Mouse (Mus musculus): ENCODE data around the gene Ddx39. TPM values are rescaled to one million over a fixed set of nuclear protein-coding genes. Genes with fewer than 3 reads are reported as not detected.

Gene Ddx39
- total and polyA plus RNA-seq, 3 experiments = 77.5 to 226 (median 141) TPM

DNA sequence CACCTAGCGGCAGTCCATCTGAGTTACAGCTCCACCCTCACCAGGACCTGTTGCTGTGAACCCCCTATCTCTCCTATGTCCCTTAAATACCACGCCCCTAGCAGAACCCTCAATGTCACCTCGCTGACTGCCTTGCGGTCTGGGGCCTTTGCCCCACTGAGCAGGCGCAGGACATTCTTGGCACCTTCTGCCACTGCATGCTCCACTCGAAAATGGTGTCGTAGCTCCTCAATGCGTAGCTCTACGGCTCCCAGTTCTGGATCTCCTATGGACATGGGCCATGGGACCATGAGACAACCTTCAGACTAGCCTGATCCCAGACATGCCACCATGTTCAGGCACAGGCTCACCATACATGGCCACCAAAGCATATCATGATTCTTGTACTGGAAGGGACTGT, 30.5 kb upstream of the Ddx39 start:
- no peaks in the 10 kb centered on the region for H3K9me3 ChIP-seq (replicated peaks)
- DNase-seq (ENCODE audit: low spot score) = no peak
- H3K36me3 ChIP-seq (replicated peaks) = peaks cover 95% of the 10 kb centered on the region
- H3K27me3 ChIP-seq (ENCODE audit: insufficient read depth, low read length) = no peaks in the 10 kb centered on the region
- no peak for TF ChIP-seq GATA1 (IDR thresholded peaks at IDR 0.05; ENCODE audit: borderline replicate concordance, low read length)
- no peak for TF ChIP-seq CTCF (IDR thresholded peaks at IDR 0.05; ENCODE audit: low read depth, low read length)
- TF ChIP-seq POLR2AphosphoS5 (IDR thresholded peaks at IDR 0.05; ENCODE audit: insufficient replicate concordance, low read depth, low read length) = no peak
- TF ChIP-seq GATA2 (IDR thresholded peaks at IDR 0.05; ENCODE audit: borderline replicate concordance, low read depth, low read length) = no peak
- no peak for TF ChIP-seq TAL1 (conservative IDR thresholded peaks at IDR 0.05; ENCODE audit: low read depth, low read length)
- peaks cover 13% of the 10 kb centered on the region for H3K4me1 ChIP-seq (ENCODE audit: insufficient read depth, low read depth, low read length)
- H3K4me3 ChIP-seq (ENCODE audit: low read depth, low read length) = no peak overlapping the region
- ATAC-seq (ENCODE audit: extremely low read depth, insufficient number of reproducible peaks, low FRiP score, poor library complexity, severe bottlenecking) = no peak

DNA sequence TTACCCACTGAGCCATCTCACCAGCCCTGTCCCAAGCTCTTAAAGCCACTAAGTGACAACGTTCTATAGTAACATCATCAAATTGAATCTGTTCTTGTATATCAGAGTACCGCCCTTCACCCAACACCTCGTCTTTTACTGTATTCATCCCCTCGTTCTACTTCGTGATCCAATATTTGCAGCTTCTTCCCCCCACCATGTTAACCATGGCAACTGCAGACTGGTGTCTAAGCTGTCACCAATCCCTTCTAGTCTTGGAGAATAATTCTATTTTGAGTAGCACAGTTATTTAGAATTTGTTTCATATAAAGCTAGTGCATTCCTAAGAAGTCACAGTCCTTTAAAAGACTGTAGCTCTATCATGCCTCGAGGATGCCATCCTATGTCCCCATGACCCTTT, 25.7 kb upstream of the Ddx39 start:
- Histone ChIP-seq H3K9me3 (replicated peaks) (no peaks in the 10 kb centered on the region), H3K27me3 (ENCODE audit: insufficient read depth, low read length) (no peaks in the 10 kb centered on the region), H3K4me1 (ENCODE audit: insufficient read depth, low read depth, low read length) (peaks cover 32% of the 10 kb centered on the region), H3K36me3 (replicated peaks) (peaks cover 94% of the 10 kb centered on the region), H3K4me3 (ENCODE audit: low read depth, low read length) (no peak overlapping the region)
- no peak for DNase-seq (ENCODE audit: low spot score)
- ATAC-seq (ENCODE audit: extremely low read depth, insufficient number of reproducible peaks, low FRiP score, poor library complexity, severe bottlenecking) = no peak
- no peak for TF ChIP-seq TAL1 (conservative IDR thresholded peaks at IDR 0.05; ENCODE audit: low read depth, low read length)
- TF ChIP-seq POLR2AphosphoS5 (IDR thresholded peaks at IDR 0.05; ENCODE audit: insufficient replicate concordance, low read depth, low read length) = no peak
- TF ChIP-seq CTCF (IDR thresholded peaks at IDR 0.05; ENCODE audit: low read depth, low read length) = no peak
- no peak for TF ChIP-seq GATA2 (IDR thresholded peaks at IDR 0.05; ENCODE audit: borderline replicate concordance, low read depth, low read length)
- TF ChIP-seq GATA1 (IDR thresholded peaks at IDR 0.05; ENCODE audit: borderline replicate concordance, low read length) = no peak

DNA sequence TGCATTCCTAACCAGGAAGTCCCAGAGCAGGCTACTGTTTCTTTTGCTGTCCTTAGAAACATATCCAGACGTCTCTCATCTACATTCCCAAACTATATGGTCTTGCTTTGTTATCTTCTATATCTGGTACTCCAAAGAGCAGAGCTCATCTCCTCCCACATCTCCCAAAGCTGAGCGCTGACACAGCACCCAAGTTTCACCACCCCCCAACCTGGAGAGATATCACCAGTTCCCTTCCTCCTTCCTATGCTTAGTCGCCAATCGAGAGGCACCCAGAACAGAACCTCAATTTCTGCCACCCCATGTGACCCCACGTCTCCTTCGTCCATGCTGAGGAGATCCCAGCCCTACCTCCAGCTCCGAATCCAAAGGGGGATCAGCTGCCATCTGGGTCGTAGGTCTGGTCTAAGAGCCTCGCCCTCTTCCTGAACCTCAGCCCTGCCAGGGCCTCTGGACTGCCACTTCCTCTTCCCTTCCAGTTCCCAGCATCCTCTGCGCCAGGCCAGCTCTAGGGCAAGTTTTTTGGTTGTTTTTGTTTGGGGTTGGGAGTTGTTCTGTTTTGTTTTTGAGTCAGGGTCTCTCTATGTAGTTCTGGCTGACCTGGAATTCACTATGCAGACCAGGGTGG, 21.3 kb upstream of the Ddx39 start:
- DNase-seq (ENCODE audit: low spot score) (peak; percentile 80), ATAC-seq (ENCODE audit: extremely low read depth, insufficient number of reproducible peaks, low FRiP score, poor library complexity, severe bottlenecking) (no peak; the same call in 1 of the 2 replicates)
- H3K36me3 ChIP-seq (replicated peaks) = peaks cover 89% of the 10 kb centered on the region
- H3K27me3 ChIP-seq (ENCODE audit: insufficient read depth, low read length) = no peaks in the 10 kb centered on the region
- no peak for TF ChIP-seq GATA2 (IDR thresholded peaks at IDR 0.05; ENCODE audit: borderline replicate concordance, low read depth, low read length)
- TF ChIP-seq CTCF (IDR thresholded peaks at IDR 0.05; ENCODE audit: low read depth, low read length) = no peak
- no peak for TF ChIP-seq GATA1 (IDR thresholded peaks at IDR 0.05; ENCODE audit: borderline replicate concordance, low read length)
- TF ChIP-seq POLR2AphosphoS5 (IDR thresholded peaks at IDR 0.05; ENCODE audit: insufficient replicate concordance, low read depth, low read length) = no peak
- TF ChIP-seq TAL1 (conservative IDR thresholded peaks at IDR 0.05; ENCODE audit: low read depth, low read length) = no peak
- H3K4me1 ChIP-seq (ENCODE audit: insufficient read depth, low read depth, low read length) = peaks cover 67% of the 10 kb centered on the region
- no peaks in the 10 kb centered on the region for H3K9me3 ChIP-seq (replicated peaks)
- H3K4me3 ChIP-seq (ENCODE audit: low read depth, low read length) = peak overlapping the region; percentile 67

DNA sequence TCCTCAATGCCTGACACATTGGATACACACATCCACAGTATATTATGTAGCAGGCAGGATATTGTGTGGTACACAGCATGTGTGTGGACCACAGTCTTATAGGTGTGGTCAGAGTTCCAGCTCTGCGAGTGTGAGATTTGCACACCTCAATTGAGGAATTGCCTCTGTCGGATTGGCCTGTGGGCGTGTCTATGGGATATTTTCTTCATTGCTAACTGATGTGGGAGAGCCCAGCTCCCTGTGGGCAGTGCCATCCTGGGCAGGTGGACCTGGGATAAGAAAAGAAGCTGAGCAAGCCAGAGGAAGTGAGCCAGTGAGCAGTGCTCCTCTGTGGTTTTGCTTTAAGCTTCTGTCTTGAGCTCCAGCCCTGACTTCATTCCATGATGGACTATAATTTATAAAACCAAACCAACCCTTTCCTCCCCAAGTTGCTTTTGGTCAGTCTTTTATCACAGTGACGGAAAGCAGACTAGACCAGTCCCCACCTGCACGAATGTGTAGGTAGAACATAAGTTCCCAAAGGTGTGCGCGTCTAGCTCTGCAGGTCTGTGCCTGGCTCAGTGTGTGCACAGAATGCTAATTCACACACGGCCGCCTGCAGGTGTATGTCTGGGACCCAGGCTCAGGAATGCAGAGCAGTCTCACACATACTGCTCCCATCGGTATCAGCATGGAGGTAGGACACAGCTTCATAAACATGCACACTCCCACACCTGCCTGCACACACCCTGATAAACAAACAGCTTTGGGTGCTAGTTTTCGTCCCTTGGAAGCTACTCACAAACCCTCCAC, 20.4 kb upstream of the Ddx39 start:
- TF ChIP-seq GATA2 (IDR thresholded peaks at IDR 0.05; ENCODE audit: borderline replicate concordance, low read depth, low read length) (no peak), CTCF (IDR thresholded peaks at IDR 0.05; ENCODE audit: low read depth, low read length) (no peak), TAL1 (conservative IDR thresholded peaks at IDR 0.05; ENCODE audit: low read depth, low read length) (no peak), GATA1 (IDR thresholded peaks at IDR 0.05; ENCODE audit: borderline replicate concordance, low read length) (no peak), POLR2AphosphoS5 (IDR thresholded peaks at IDR 0.05; ENCODE audit: insufficient replicate concordance, low read depth, low read length) (no peak)
- H3K4me1 ChIP-seq (ENCODE audit: insufficient read depth, low read depth, low read length) = peaks cover 71% of the 10 kb centered on the region
- no peak for ATAC-seq (ENCODE audit: extremely low read depth, insufficient number of reproducible peaks, low FRiP score, poor library complexity, severe bottlenecking)
- peaks cover 83% of the 10 kb centered on the region for H3K36me3 ChIP-seq (replicated peaks)
- H3K27me3 ChIP-seq (ENCODE audit: insufficient read depth, low read length) = no peaks in the 10 kb centered on the region
- H3K4me3 ChIP-seq (ENCODE audit: low read depth, low read length) = peak overlapping the region; percentile 48; the same call in 1 of the 2 replicates
- no peaks in the 10 kb centered on the region for H3K9me3 ChIP-seq (replicated peaks)
- DNase-seq (ENCODE audit: low spot score) = no peak

DNA sequence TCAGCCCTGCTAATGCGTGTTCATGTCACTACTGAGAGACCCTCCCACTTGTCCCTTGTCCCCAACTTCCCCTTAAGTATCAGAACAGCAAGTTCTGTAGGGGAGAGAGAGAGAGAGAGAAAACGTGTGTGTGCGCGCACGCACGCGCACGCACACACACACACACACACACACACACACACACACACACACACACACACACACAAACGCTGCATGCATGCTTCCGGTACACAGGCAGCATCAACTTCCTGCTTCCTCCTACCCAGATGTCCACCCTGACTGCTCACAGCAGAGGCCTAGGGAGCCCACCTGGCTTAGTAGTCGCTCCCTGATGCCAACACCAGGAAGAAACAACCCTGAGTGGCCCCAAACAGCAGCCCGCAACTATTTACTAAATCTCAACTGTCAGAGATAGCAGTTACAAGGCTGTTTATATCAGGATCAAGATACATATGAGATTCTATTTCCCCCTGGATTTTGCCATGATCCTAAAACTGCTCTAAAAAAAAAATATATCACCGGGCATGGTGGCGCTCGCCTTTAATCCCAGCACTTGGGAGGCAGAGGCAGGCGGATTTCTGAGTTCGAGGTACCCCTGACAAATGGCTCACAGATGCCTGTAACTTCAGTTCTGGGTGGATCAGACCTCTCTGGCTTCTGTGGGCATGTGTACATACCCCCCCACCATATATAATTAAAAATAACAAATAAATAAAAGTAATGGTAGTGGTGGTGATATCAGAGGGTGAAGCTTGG, 19.4 kb upstream of the Ddx39 start:
- no peaks in the 10 kb centered on the region for H3K27me3 ChIP-seq (ENCODE audit: insufficient read depth, low read length)
- H3K4me1 ChIP-seq (ENCODE audit: insufficient read depth, low read depth, low read length) = peaks cover 79% of the 10 kb centered on the region
- peak overlapping the region; percentile 48; the same call in 1 of the 2 replicates for H3K4me3 ChIP-seq (ENCODE audit: low read depth, low read length)
- peak; percentile 52 for DNase-seq (ENCODE audit: low spot score)
- H3K36me3 ChIP-seq (replicated peaks) = peaks cover 73% of the 10 kb centered on the region
- no peaks in the 10 kb centered on the region for H3K9me3 ChIP-seq (replicated peaks)
- no peak for ATAC-seq (ENCODE audit: extremely low read depth, insufficient number of reproducible peaks, low FRiP score, poor library complexity, severe bottlenecking)
- no peak for TF ChIP-seq GATA1 (IDR thresholded peaks at IDR 0.05; ENCODE audit: borderline replicate concordance, low read length)
- TF ChIP-seq GATA2 (IDR thresholded peaks at IDR 0.05; ENCODE audit: borderline replicate concordance, low read depth, low read length) = no peak
- TF ChIP-seq CTCF (IDR thresholded peaks at IDR 0.05; ENCODE audit: low read depth, low read length) = no peak
- no peak for TF ChIP-seq POLR2AphosphoS5 (IDR thresholded peaks at IDR 0.05; ENCODE audit: insufficient replicate concordance, low read depth, low read length)
- TF ChIP-seq TAL1 (conservative IDR thresholded peaks at IDR 0.05; ENCODE audit: low read depth, low read length) = no peak

All from G1E (cell line).